Mouse (Mus musculus) myocyte (in vitro differentiated cells): ENCODE measurements around the gene Gm10775.

Experiments
- CEBPB ChIP-seq: IDR thresholded peaks from 2 replicates; pipeline ENCODE4 v1.6.1; 2011; ENCODE audit warnings: mild to moderate bottlenecking, moderate library complexity; ENCODE audit not compliant: poor library complexity, insufficient read depth, severe bottlenecking
- E2F4 ChIP-seq: IDR thresholded peaks from one replicate; pipeline ENCODE4 v1.6.1; 2011; ENCODE audit warnings: mild to moderate bottlenecking, control low read depth, moderate library complexity; ENCODE audit not compliant: insufficient read depth
- MAX ChIP-seq: IDR thresholded peaks from one replicate; pipeline ENCODE4 v1.6.1; 2011; ENCODE audit warnings: low read depth, mild to moderate bottlenecking, control low read depth
- MYOD1 ChIP-seq, 3 experiments: IDR thresholded peaks; one replicate each; pipeline ENCODE4 v1.6.1; 2011; ENCODE audit warnings: control low read depth in 2 of 3, low read depth in 2 of 3, mild to moderate bottlenecking in 2 of 3, moderate library complexity in 1 of 3; ENCODE audit not compliant: insufficient read length in 2 of 3, control insufficient read depth in 1 of 3
- MYOG ChIP-seq, 3 experiments: IDR thresholded peaks; one replicate each; pipeline ENCODE4 v1.6.1; 2011; ENCODE audit warnings: control low read depth in 2 of 3, low read depth in 2 of 3, mild to moderate bottlenecking in 2 of 3; ENCODE audit not compliant: insufficient read length in 2 of 3, control insufficient read depth in 1 of 3, insufficient read depth in 1 of 3
- POLR2A ChIP-seq: IDR thresholded peaks from one replicate; pipeline ENCODE4 v1.6.1; 2011; ENCODE audit warnings: low read depth, mild to moderate bottlenecking, control low read depth, moderate library complexity; ENCODE audit not compliant: insufficient read length
- POLR2AphosphoS2 ChIP-seq: IDR thresholded peaks from one replicate; pipeline ENCODE4 v1.6.1; 2011; ENCODE audit warnings: low read depth, control low read depth; ENCODE audit not compliant: insufficient read length
- REST ChIP-seq: IDR thresholded peaks from one replicate; pipeline ENCODE4 v1.6.1; 2011; ENCODE audit warnings: mild to moderate bottlenecking, control low read depth, moderate library complexity; ENCODE audit not compliant: insufficient read depth, insufficient read length
- SRF ChIP-seq: IDR thresholded peaks from one replicate; pipeline ENCODE4 v1.6.1; 2011; ENCODE audit warnings: low read depth; ENCODE audit not compliant: control insufficient read depth, insufficient read length
- TCF12 ChIP-seq: IDR thresholded peaks from one replicate; pipeline ENCODE4 v1.6.1; 2011; ENCODE audit warnings: mild to moderate bottlenecking, control low read depth; ENCODE audit not compliant: poor library complexity, insufficient read depth, severe bottlenecking
- TCF3 ChIP-seq: IDR thresholded peaks from one replicate; pipeline ENCODE4 v1.6.1; 2011; ENCODE audit warnings: low read depth, control low read depth; ENCODE audit not compliant: insufficient read length
- USF1 ChIP-seq: IDR thresholded peaks from one replicate; pipeline ENCODE4 v1.6.1; 2011; ENCODE audit warnings: low read depth, mild to moderate bottlenecking, control low read depth, moderate library complexity

DNA sequence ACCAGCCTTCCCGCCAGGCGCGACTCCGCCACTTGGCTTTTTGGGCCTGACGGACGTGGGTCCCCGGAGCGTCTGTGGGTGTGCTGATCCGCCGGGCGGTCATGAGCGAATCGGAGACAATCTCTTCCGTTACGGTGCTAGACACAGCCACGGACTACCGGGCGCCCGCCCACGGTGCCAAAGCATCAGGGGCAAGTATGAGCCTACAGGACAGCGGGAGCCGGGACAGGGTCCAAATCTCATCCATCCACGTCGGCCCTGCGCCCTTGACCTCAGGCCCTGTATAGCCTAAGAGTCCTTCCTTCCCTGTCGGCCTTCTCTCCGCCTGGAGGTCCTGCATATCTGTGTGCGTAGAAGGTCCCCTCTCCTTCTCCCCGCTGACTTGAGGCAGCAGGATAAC is at the start of gene Gm10775:
- TF ChIP-seq USF1 (no peak), POLR2A (no peak), MAX (no peak), TCF12 (no peak), MYOD1 (IDR thresholded peaks at IDR 0.05; ENCODE audit: control insufficient read depth in 1 of 3, insufficient read length in 2 of 3, low read depth in 2 of 3) (no peak), CEBPB (no peak), MYOG (IDR thresholded peaks at IDR 0.05; ENCODE audit: control insufficient read depth in 1 of 3, insufficient read depth in 1 of 3, insufficient read length in 2 of 3, low read depth in 2 of 3) (no peak), SRF (no peak), E2F4 (no peak), REST (no peak), POLR2AphosphoS2 (no peak), TCF3 (no peak)
